Mouse (Mus musculus) hindbrain, embryonic 14.5 days (tissue): ENCODE results near the gene Msi2. TPM values are rescaled to one million over a fixed set of nuclear protein-coding genes. Genes with fewer than 3 reads are reported as not detected.

ENCODE experiments used
- ATAC-seq: fragments of 200-750 bp; cut with Nextera tagmentation; 2 replicates; pipeline ENCODE4 v1.8.0; 2017; ENCODE audit warnings: moderate number of reproducible peaks, mild to moderate bottlenecking, moderate TSS enrichment, moderate library complexity; ENCODE audit not compliant: low FRiP score
- DNase-seq: peaks from one replicate; pipeline ENCODE4 v3.0.0-alpha.2; 2015; ENCODE audit warnings: low spot score
- H3K27ac ChIP-seq: fragments of 300-500 bp; sonication (generic); 2 replicates; pipeline ENCODE4 v1.5.1; 2014; ENCODE audit warnings: mild to moderate bottlenecking, moderate library complexity
- H3K27me3 ChIP-seq: fragments of 300-500 bp; sonication (generic); 2 replicates; pipeline ENCODE4 v1.6.1; 2014; ENCODE audit warnings: mild to moderate bottlenecking, low read length, mixed read lengths; ENCODE audit not compliant: control insufficient read depth, insufficient read depth
- H3K36me3 ChIP-seq: fragments of 300-500 bp; sonication (generic); replicated peaks from 2 replicates; pipeline ENCODE4 v1.6.1; 2014; ENCODE audit not compliant: control insufficient read depth, insufficient read depth
- H3K4me1 ChIP-seq: fragments of 300-500 bp; sonication (generic); replicated peaks from 2 replicates; pipeline ENCODE4 v1.6.1; 2014; ENCODE audit warnings: antibody characterized with exemption, low read length, mixed read lengths; ENCODE audit not compliant: control insufficient read depth, insufficient read depth
- H3K4me2 ChIP-seq: fragments of 300-500 bp; sonication (generic); replicated peaks from 2 replicates; pipeline ENCODE4 v1.6.1; 2014; ENCODE audit warnings: mild to moderate bottlenecking, moderate library complexity
- H3K4me3 ChIP-seq: fragments of 300-500 bp; sonication (generic); replicated peaks from 2 replicates; pipeline ENCODE4 v1.5.1; 2014; ENCODE audit warnings: mild to moderate bottlenecking, low read length
- H3K9ac ChIP-seq: fragments of 300-500 bp; sonication (generic); 2 replicates; pipeline ENCODE4 v1.6.1; 2014
- H3K9me3 ChIP-seq: fragments of 300-500 bp; sonication (generic); 2 replicates; pipeline ENCODE4 v1.6.1; 2016; ENCODE audit warnings: low read length; ENCODE audit not compliant: control insufficient read depth
- WGBS: fragments of 180-500 bp; shearing (Covaris S2); extraction: QIAGEN DNeasy Blood & Tissue Kit; methylation state at CpG from one replicate; pipeline ENCODE4 v1.1.7; 2014; 5-methylcytosine and 5-hydroxymethylcytosine counted together
- polyA plus RNA-seq: library from polyadenylated mRNA; unstranded; fragments of >200 nt; fragmentation: Nextera tagmentation; extraction: Ambion mirVana; gene quantifications from 2 replicates; pipeline ENCODE4 v1.2.1, GENCODE M21; 2014

The Msi2 gene
- polyA plus RNA-seq, 1 experiment from 2014 or later, result 26.5 TPM

DNA sequence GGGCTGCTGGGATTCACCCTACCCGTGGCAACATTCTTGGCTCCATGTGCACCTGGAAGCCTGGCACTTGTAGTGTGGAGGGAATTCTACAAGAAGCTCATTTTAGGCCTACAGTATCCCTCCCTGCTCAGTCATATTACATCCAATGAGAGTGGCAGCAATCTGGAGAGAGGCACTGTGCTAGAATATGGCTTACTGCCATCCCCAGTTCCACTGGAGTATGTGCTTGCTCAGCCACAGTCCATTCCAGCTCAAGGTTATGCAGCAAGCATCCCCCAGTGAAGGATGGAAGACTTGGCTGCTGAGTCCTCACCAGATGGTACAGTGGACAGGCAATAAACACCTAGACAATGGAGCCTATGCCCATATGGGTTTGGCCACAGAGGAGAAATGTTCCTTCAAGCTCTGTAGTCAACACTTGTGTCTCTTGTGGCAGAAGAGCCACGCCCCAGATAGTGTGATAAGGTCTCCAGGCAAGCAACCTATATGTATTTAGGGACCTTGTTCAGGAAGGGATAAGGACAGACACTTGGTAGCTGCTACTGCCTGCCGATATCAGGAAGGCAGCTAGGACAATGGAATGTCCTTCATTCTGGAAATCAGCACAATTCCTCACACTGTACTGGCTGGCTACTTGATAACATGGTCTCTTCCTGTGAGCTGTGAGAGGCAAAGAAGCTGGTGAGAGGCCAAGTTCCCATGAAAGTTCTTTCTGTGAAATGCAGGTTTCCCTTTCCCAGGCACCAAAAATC lies 366.4 kb downstream of the Msi2 start:
- Histone ChIP-seq H3K27ac (peak overlapping the region; percentile 70), H3K4me3 (no peak overlapping the region), H3K9me3 (no peaks in the 10 kb centered on the region), H3K9ac (no peak overlapping the region), H3K36me3 (0 out of 2 replicates have a peak, but pooled peaks cover 7% of the 10 kb centered on the region), H3K27me3 (no peaks in the 10 kb centered on the region), H3K4me2 (no peak overlapping the region), H3K4me1 (peaks cover 29% of the 10 kb centered on the region)
- ATAC-seq (0 out of 2 replicates have a peak, but pooled peaks have one; percentile 10), DNase-seq (no peak)
- 78% methylated on average over 3 of the region's 3 CpGs for WGBS

DNA sequence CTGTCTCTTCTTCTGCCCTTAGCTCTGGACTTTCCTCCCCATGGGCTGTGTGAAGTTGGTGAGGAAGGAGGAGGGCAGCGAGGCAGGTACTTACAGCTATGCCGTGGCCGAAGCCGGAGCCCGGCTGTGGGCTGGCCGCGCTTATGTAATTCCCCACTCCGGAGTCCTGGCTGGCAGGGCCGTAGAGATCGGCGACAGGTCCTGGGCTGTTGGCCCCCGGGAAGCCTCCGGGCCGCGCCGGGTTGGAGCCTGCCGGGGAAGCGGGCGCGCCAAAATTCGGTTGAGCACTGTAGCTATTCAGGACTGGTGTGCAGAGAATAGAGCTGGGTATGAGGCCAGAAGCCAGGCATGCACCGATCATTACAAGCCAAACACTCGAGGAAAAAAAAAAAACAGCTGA lies 369.6 kb downstream of the Msi2 start:
- WGBS, result 43% methylated on average over 23 of the region's 23 CpGs
- Histone ChIP-seq H3K36me3 (peaks cover 10% of the 10 kb centered on the region; the same call in 1 of the 2 replicates), H3K9me3 (no peaks in the 10 kb centered on the region), H3K9ac (0 out of 2 replicates have a peak overlapping the region, but pooled peaks have one; percentile 3), H3K4me1 (peaks cover 12% of the 10 kb centered on the region), H3K4me3 (no peak overlapping the region), H3K4me2 (no peak overlapping the region), H3K27me3 (no peaks in the 10 kb centered on the region), H3K27ac (peak overlapping the region; percentile 56; the same call in 1 of the 2 replicates)
- DNase-seq, result no peak
- 0 out of 2 replicates have a peak, but pooled peaks have one; percentile 13 for ATAC-seq

DNA sequence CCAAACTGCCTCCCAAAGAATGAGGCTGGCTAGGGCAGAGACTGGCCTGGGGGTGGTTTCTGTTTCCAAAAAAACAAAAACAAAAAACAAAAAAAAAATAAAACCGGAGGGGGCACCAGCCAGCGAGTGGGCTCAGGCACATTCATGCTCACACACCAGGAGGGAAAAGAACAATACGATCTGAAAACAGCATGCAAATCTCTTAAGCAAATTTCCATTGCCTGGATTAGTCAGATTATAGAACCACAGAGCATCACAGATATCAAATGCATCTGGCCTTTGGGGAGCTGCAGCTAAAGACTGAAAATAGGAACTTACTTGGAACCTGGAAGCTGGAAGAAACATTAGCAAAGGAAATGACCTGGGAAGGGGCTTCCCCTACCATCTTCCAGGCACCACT lies 370.3 kb downstream of the Msi2 start:
- Histone ChIP-seq H3K9ac (no peak overlapping the region), H3K36me3 (peaks cover 10% of the 10 kb centered on the region; the same call in 1 of the 2 replicates), H3K9me3 (no peaks in the 10 kb centered on the region), H3K27me3 (no peaks in the 10 kb centered on the region), H3K4me3 (no peak overlapping the region), H3K27ac (peak overlapping the region; percentile 56; the same call in 1 of the 2 replicates), H3K4me1 (peaks cover 12% of the 10 kb centered on the region), H3K4me2 (no peak overlapping the region)
- DNase-seq (no peak), ATAC-seq (no peak)
- WGBS, result 41% methylated on average over 3 of the region's 3 CpGs

DNA sequence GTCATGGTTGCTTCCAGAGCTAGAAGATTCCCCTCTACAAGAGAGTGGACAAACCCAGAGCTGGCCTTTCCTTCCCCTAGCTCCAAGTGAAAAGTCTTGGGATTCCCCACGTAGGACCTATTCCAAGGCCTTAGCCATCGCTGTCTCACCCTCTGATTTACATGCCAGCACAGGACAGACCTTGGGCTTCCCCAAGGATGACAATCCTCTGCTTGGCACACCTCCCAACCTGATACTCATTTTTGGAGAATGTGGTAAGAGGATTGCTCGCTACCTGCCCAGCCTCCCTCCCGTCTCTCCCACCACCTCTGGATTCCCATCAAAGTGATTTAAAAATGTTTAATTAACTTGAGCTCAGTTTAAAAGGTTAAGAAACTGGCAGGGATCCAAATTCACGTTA lies 372.2 kb downstream of the Msi2 start:
- no peak for DNase-seq

DNA sequence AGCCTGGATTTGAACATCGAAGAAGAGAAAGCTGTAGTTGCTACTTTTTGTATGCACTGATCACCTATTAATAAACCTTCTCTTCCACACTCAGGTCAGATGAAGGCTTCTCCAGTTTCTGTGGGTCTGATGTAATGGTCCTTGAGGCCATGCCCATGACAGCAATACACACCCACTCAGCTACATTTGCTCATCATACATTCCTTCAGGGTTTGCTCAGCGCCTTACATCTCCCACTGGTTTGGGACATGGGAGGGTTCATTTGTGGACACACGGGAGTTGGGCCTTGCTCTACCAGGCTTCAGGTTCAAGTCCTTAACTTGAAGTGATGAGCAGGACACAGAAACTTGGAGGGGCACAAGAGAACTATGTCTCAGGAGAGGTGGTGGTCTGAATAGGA lies 380.4 kb downstream of the Msi2 start:
- Histone ChIP-seq H3K36me3 (peaks cover 16% of the 10 kb centered on the region; the same call in 1 of the 2 replicates), H3K27ac (no peak overlapping the region), H3K27me3 (no peaks in the 10 kb centered on the region), H3K4me2 (no peak overlapping the region), H3K9ac (no peak overlapping the region), H3K9me3 (no peaks in the 10 kb centered on the region), H3K4me1 (no peaks in the 10 kb centered on the region), H3K4me3 (no peak overlapping the region)
- no peak for DNase-seq
- 98% methylated on average over 3 of the region's 3 CpGs for WGBS
- ATAC-seq, result no peak

More for the DNA sequence above, 372.2 kb downstream of the Msi2 start:
- WGBS, result 79% methylated on average over 5 of the region's 5 CpGs
- Histone ChIP-seq H3K9ac (no peak overlapping the region), H3K9me3 (no peaks in the 10 kb centered on the region), H3K4me1 (peaks cover 4% of the 10 kb centered on the region; the same call in 1 of the 2 replicates), H3K4me3 (no peak overlapping the region), H3K36me3 (peaks cover 10% of the 10 kb centered on the region; the same call in 1 of the 2 replicates), H3K27me3 (no peaks in the 10 kb centered on the region), H3K27ac (no peak overlapping the region), H3K4me2 (no peak overlapping the region)
- ATAC-seq, result no peak

DNA sequence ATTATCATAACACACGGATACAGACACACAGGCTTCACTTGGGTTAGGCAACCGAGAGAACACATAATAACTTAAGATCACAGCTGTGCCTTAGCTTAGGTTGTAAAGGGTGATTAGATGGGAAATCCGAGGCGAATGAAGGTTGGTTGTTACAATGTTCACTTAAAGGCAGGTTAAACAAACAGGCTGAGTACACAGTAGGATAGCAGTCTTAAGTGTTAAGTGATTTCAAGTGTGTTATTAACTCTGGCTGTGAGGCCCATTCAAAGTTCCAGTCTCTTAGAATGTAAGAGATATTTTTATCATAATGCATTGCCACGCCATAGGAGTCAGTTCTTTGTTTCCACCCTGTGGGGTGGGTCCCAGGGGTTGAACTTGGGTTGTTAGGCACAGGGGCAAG lies 383.4 kb downstream of the Msi2 start:
- H3K4me1 ChIP-seq, result peaks cover 7% of the 10 kb centered on the region
- no peak overlapping the region for H3K9ac ChIP-seq
- peaks cover 16% of the 10 kb centered on the region; the same call in 1 of the 2 replicates for H3K36me3 ChIP-seq
- no peak overlapping the region for H3K4me3 ChIP-seq
- H3K9me3 ChIP-seq, result no peaks in the 10 kb centered on the region
- no peak for DNase-seq
- no peak overlapping the region for H3K27ac ChIP-seq
- no peaks in the 10 kb centered on the region for H3K27me3 ChIP-seq
- no peak for ATAC-seq
- H3K4me2 ChIP-seq, result no peak overlapping the region
- 38% methylated on average over 5 of the region's 5 CpGs for WGBS

DNA sequence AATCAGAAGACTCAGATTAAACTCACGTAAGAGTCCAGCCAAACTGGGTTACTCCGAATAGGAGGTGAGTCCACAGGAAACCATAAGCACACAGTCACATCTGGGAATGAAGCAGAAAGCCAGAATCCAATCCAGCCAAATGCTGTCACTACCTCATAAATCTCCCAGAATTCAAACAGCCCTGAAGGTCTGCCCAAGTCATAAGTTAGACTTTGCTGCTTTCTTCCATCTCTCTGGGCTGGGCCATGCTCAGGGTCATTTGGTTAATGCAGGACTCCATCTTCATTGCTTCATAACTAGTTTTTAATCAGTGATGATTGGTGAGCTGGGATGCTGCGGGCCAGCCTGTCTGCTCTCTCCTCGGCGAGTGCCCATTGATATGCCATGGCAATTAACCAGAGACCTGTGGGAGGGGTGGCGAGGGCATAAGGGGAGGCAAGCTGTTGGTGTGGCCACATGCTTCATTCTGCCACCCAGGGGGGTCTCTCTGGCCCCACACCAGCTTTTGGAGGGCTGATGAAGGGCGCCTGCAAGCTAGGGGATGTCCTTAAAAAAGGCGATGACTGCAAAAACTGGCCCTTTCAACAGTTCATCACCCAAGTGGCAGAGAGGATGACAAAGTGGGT lies 385.9 kb downstream of the Msi2 start:
- H3K9me3 ChIP-seq, result no peaks in the 10 kb centered on the region
- no peak overlapping the region for H3K27ac ChIP-seq
- H3K36me3 ChIP-seq, result no peaks in the 10 kb centered on the region
- no peaks in the 10 kb centered on the region for H3K27me3 ChIP-seq
- DNase-seq (no peak), ATAC-seq (no peak)
- H3K4me2 ChIP-seq, result no peak overlapping the region
- 67% methylated on average over 8 of the region's 8 CpGs for WGBS
- H3K4me1 ChIP-seq, result peaks cover 17% of the 10 kb centered on the region
- no peak overlapping the region for H3K9ac ChIP-seq
- H3K4me3 ChIP-seq, result no peak overlapping the region

DNA sequence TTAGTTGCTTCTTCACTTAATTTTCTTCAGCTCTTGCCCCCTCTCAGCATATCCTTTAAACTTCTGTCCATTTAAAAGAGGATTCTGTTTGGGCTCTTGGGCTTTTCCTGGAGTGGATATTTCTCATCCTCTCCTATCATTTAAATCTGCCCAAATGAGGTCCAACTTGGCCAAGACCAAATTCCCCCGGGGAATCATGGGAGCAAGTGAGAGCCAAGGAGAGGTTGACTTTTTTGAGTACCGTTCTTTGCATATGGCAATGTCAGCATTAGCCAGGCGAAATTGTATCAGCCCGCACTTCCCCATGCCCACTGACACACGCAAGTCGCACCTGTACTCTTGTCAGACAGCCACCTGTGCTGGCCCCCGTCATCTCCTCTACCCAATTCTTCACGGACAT lies 386.6 kb downstream of the Msi2 start:
- WGBS, result 89% methylated on average over 8 of the region's 8 CpGs
- Histone ChIP-seq H3K27me3 (no peaks in the 10 kb centered on the region), H3K4me3 (no peak overlapping the region), H3K4me2 (no peak overlapping the region), H3K9ac (no peak overlapping the region), H3K9me3 (no peaks in the 10 kb centered on the region), H3K4me1 (peaks cover 20% of the 10 kb centered on the region), H3K36me3 (no peaks in the 10 kb centered on the region), H3K27ac (peak overlapping the region; percentile 5; the same call in 1 of the 2 replicates)
- no peak for ATAC-seq
- no peak for DNase-seq

DNA sequence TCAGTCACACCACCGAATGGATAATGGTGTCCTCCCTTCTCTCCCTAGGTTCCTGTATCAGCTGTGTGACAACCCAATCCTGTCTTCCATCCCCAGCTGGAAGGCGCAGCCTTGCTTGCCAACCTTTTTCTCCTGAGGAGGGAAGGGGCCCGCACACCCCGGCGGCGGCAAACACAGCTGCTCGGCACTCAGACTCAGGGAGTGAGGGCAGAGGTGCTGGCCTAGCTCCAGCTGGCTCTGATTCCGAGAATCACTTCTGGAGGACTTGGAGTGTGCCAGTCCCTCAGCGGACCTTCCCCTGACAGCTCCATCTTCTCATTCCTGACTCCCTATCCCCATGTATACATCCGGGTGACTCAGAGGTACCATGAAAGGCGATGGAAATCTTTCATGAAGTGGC lies 387.5 kb downstream of the Msi2 start:
- DNase-seq (peak; percentile 69), ATAC-seq (peak; percentile 71; the same call in 1 of the 2 replicates)
- no peaks in the 10 kb centered on the region for H3K9me3 ChIP-seq
- H3K27ac ChIP-seq, result peak overlapping the region; percentile 63; the same call in 1 of the 2 replicates
- no peak overlapping the region for H3K4me2 ChIP-seq
- WGBS, result 39% methylated on average over 11 of the region's 11 CpGs
- no peak overlapping the region for H3K4me3 ChIP-seq
- H3K9ac ChIP-seq, result no peak overlapping the region
- peaks cover 20% of the 10 kb centered on the region for H3K4me1 ChIP-seq
- no peaks in the 10 kb centered on the region for H3K36me3 ChIP-seq
- H3K27me3 ChIP-seq, result no peaks in the 10 kb centered on the region
